ENCODE assay signal across 8 mouse cellular contexts in genomic region chr13:23738677-23739068, GRCm38 (mm10). TPM values are rescaled to one million over a fixed set of nuclear protein-coding genes. Genes with fewer than 3 reads are reported as not detected.
DNase-seq lines count a peak whose midpoint lies in the region; ATAC-seq and TF ChIP-seq lines count a peak whose summit lies in the region.

Gene Hist1h1c, plus strand, starts transcription at chr13:23738808.

- H3K9me3 ChIP-seq in hindbrain, embryonic 10.5 days: no peaks in the 10 kb centered on the region
- no peaks in the 10 kb centered on the region for H3K9me3 ChIP-seq in lung, postnatal 0 days (ENCODE audit: low read length)

- 0% methylated on average over 38 of the region's 38 CpGs for WGBS in hindbrain, embryonic 10.5 days
- WGBS in lung, postnatal 0 days: 2% methylated on average over 30 of the region's 38 CpGs

- peak; percentile 91 for ATAC-seq in lung, postnatal 0 days

- H3K9ac ChIP-seq in lung, postnatal 0 days (replicated peaks; ENCODE audit: low read depth): peak within 1 kb of the TSS; percentile 86

- no peaks in the 10 kb centered on the region for H3K36me3 ChIP-seq in hindbrain, embryonic 10.5 days
- no peaks in the 10 kb centered on the region for H3K36me3 ChIP-seq in lung, postnatal 0 days (ENCODE audit: insufficient read depth, low read length)

- H3K27ac ChIP-seq in hindbrain, embryonic 10.5 days: peak within 1 kb of the TSS; percentile 97
- peak within 1 kb of the TSS; percentile 97 for H3K27ac ChIP-seq in lung, postnatal 0 days (ENCODE audit: low read length)

- TF ChIP-seq CTCF in lung, postnatal 0 days (IDR thresholded peaks at IDR 0.05): no peak; the same call in 1 of the 2 replicates

- H3K27me3 ChIP-seq in hindbrain, embryonic 10.5 days (ENCODE audit: insufficient read depth, poor library complexity, severe bottlenecking): no peaks in the 10 kb centered on the region
- H3K27me3 ChIP-seq in lung, postnatal 0 days (replicated peaks; ENCODE audit: insufficient read depth, low read length): no peaks in the 10 kb centered on the region

- H3K4me2 ChIP-seq in lung, postnatal 0 days (replicated peaks; ENCODE audit: low read depth, low read length): peak within 1 kb of the TSS; percentile 90

- DNase-seq in MN1 (ENCODE audit: low spot score): peak; percentile 90
- peak; percentile 85 for DNase-seq in cerebellum, adult 9-11 months
- peak; percentile 78 to 91 for DNase-seq in frontal cortex, adult 2 months (ENCODE audit: extremely low spot score in 1 of 2, low spot score in 1 of 2)
- peak; percentile 92 for DNase-seq in hindbrain, embryonic 10.5 days (ENCODE audit: low spot score)
- DNase-seq in layer of hippocampus, adult 9-11 months: peak; percentile 90
- DNase-seq in lung, postnatal 0 days (ENCODE audit: low spot score): peak; percentile 96
- DNase-seq in ovary, postnatal 10 days (ENCODE audit: low spot score): peak; percentile 95
- DNase-seq in thymus, postnatal 0 days (ENCODE audit: low spot score): peak; percentile 96

- H3K4me3 ChIP-seq in hindbrain, embryonic 10.5 days: peak within 1 kb of the TSS; percentile 66
- peak within 1 kb of the TSS; percentile 71 for H3K4me3 ChIP-seq in lung, postnatal 0 days (ENCODE audit: low read depth, low read length)

- no peak; the same call in 1 of the 2 replicates for TF ChIP-seq EP300 in lung, postnatal 0 days (IDR thresholded peaks at IDR 0.05)

- H3K4me1 ChIP-seq in hindbrain, embryonic 10.5 days (replicated peaks): peaks cover 31% of the 10 kb centered on the region
- H3K4me1 ChIP-seq in lung, postnatal 0 days (ENCODE audit: insufficient read depth, low read depth, low read length): no peaks in the 10 kb centered on the region

RNA-seq across cellular contexts. Expression of gene Hist1h1c, which starts in this region (rescaled TPM):
- polyA plus RNA-seq in frontal cortex, adult 2 months (2012; rRNA removed): 40.7 and 52.1 TPM in 2 replicates
- polyA plus RNA-seq in hindbrain, embryonic 10.5 days (2016; fragmentation: Nextera tagmentation; extraction: Ambion mirVana): 10.6 and 12.6 TPM in 2 replicates
- 38.9 and 43.3 TPM in 2 replicates for polyA plus RNA-seq in lung, postnatal 0 days (2015; fragmentation: Nextera tagmentation; extraction: Ambion mirVana)
- 37.5 and 44.7 TPM in 2 replicates for polyA plus RNA-seq in thymus, postnatal 0 days (2015; fragmentation: Nextera tagmentation; extraction: Ambion mirVana)

Comparison
In these comparisons a context has a peak if more than half of its experiments do, and no peak if none do; other contexts are left out.
1. Peak in every context shown above with its lines: DNase-seq, ATAC-seq, H3K4me3 ChIP-seq and H3K27ac ChIP-seq.